Mouse (Mus musculus) kidney, adult 8-10 months (tissue): ENCODE measurements around the gene F10.
"Not testable (repeated sequence)": the region's sequence is repeated elsewhere in the genome, so short reads cannot be mapped to it uniquely, and the experiment has no call there.

Experiments used
- DNase-seq, 2 experiments: peaks; one replicate each; pipeline ENCODE4 v3.0.0; 2022

Gene F10

GRCm38 (mm10) chr8:13063112-13063511 is 26.0 kb downstream of the F10 start:
- DNase-seq: no peak

- no peak for DNase-seq
Observed at GRCm38 (mm10) chr8:13073255-13073654, 36.1 kb downstream of the F10 start.

DNA sequence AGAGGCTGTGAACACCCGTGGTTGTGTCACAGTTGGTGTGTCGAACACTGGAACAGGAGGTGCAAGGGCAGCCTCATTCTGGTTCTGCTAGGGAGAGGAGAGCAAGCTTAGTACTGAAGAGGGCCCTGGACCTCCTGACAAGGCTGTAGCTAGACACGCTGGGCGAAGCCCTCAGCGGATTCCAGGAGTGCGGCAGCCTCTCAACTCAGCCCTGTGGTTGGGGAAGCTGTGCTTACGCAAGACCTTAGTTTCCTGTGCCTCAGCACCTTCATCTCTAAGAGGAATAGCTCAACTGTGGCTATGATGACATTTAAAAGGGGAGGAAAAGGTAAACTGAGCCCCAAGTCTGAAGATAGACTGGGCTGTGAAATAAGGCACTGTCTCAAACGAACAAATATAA is 37.9 kb downstream of the F10 start:
- no peak for DNase-seq

DNA sequence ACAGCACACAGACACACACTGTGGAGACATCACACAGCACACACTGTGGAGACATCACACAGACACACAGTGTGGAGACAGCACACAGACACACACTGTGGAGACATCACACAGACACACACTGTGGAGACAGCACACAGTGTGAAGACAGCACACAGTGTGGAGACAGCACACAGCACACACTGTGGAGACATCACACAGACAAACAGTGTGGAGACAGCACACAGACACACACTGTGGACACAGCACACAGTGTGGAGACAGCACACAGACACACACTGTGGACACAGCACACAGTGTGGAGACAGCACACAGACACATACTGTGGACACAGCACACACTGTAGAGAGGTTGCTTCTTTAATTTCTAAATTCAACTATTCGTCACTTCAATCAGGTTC is 38.5 kb downstream of the F10 start:
- not testable (repeated sequence) for DNase-seq

GRCm38 (mm10) chr8:13077542-13077941 is 40.4 kb downstream of the F10 start:
- no peak for DNase-seq

DNA sequence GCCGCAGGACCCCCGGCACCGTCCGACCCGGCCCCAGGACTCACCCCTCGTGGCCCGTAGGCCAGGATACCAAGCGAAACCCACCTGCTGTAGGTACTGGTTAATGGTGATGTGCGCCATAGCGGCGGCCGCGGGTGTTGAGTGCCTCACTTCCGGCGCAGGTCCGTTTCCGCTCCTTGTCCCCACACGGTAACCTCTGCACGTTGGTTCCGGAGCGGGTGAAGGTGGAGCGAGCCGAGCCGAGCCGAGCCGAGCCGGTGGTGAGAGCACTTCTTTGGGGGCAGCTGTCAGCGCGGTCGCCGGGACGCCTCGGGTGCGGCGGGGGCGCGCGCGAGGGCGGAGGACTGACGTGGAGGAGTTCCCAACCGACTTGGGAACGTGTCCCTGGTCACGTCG is 67.6 kb downstream of the F10 start:
- DNase-seq: peak; percentile 85 to 90

GRCm38 (mm10) chr8:13105087-13105881 is 68.2 kb downstream of the F10 start, which contains the start of the genes Pcid2 and Cul4a:
Gene Pcid2 (minus strand): TSS chr8:13105459.
Gene Cul4a (plus strand): TSS chr8:13105621.
- peak; percentile 96 for DNase-seq

DNA sequence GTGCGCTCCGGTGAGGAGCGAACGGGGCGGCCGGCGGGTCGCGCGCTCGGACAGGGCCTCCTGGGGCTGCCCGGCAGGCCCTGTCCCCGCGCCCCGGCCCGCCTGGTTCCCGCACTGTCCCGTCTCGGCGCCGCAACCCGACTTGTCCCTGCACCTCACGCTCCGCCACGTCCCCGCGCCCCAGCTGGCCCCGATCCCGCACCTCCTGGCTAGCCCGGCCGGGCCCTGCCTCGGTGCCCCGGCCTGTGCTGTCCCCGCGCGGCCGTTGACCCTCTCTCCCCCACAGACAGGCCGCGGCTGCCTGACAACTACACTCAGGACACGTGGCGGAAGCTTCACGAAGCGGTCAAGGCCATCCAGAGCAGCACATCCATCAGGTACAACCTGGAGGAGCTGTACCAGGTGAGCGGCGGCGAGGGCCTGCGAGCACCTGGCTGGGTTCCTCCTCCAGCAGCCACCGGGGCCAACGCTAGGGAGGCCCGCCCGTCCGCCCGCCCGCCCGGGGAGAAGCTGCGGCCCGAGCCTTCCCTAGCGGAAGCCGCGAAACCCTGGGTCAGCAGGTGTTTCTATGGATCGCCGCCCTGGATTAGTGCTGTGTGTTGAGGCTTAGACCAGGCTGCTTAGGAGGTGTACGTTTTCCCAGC is 68.9 kb downstream of the F10 start:
- peak; percentile 43 to 56 for DNase-seq
